Mouse (Mus musculus) G1E (cell line): ENCODE measurements around the gene Sim2. TPM values are rescaled to one million over a fixed set of nuclear protein-coding genes. Genes with fewer than 3 reads are reported as not detected.
A peak's percentile ranks its signal among the peaks of the same experiment; 100 is the strongest.

ENCODE experiments used
- ATAC-seq: 2 replicates; pipeline ENCODE4 v1.8.0; 2016; ENCODE audit warnings: mild to moderate bottlenecking; ENCODE audit not compliant: insufficient number of reproducible peaks, poor library complexity, low FRiP score, severe bottlenecking; ENCODE audit errors: extremely low read depth
- DNase-seq: peaks from one replicate; pipeline ENCODE4 v3.0.0; 2012; ENCODE audit warnings: low spot score
- H3K27me3 ChIP-seq: 2 replicates; pipeline ENCODE4 v1.6.1; 2012; ENCODE audit warnings: mild to moderate bottlenecking, low read length, inconsistent platforms; ENCODE audit not compliant: insufficient read depth
- H3K36me3 ChIP-seq: replicated peaks from 2 replicates; pipeline ENCODE3; 2012; ENCODE audit warnings: mild to moderate bottlenecking, inconsistent platforms
- H3K4me1 ChIP-seq: 2 replicates; pipeline ENCODE4 v1.6.1; 2012; ENCODE audit warnings: low read depth, low read length, inconsistent platforms, mixed read lengths; ENCODE audit not compliant: insufficient read depth
- H3K4me3 ChIP-seq: 2 replicates; pipeline ENCODE4 v1.5.1; 2012; ENCODE audit warnings: low read depth, mild to moderate bottlenecking, inconsistent platforms, low read length, moderate library complexity, mixed read lengths
- H3K9me3 ChIP-seq: replicated peaks from 2 replicates; pipeline ENCODE4 v1.6.1; 2012; ENCODE audit warnings: inconsistent platforms
- CTCF ChIP-seq: IDR thresholded peaks from 2 replicates; pipeline ENCODE4 v1.5.1; 2012; ENCODE audit warnings: low read depth, low read length, inconsistent platforms, mixed read lengths
- GATA1 ChIP-seq: IDR thresholded peaks from 2 replicates; pipeline ENCODE4 v1.6.1; 2012; ENCODE audit warnings: borderline replicate concordance, low read length, inconsistent platforms, mixed read lengths
- GATA2 ChIP-seq: IDR thresholded peaks from 2 replicates; pipeline ENCODE4 v1.6.1; 2012; ENCODE audit warnings: low read depth, low read length, inconsistent platforms, borderline replicate concordance
- POLR2AphosphoS5 ChIP-seq: IDR thresholded peaks from 2 replicates; pipeline ENCODE4 v1.6.1; 2012; ENCODE audit warnings: low read depth, low read length, inconsistent platforms; ENCODE audit not compliant: insufficient replicate concordance
- TAL1 ChIP-seq: conservative IDR thresholded peaks from 2 replicates; pipeline ENCODE4 v1.6.1; 2012; ENCODE audit warnings: low read depth, low read length, inconsistent platforms, mixed read lengths
- polyA plus RNA-seq: library from polyadenylated mRNA; stranded (reverse); fragments of >175 nt; gene quantifications from 2 replicates; pipeline ENCODE4 v1.2.3, GENCODE M21; 2012
- total RNA-seq, 2 experiments: library from RNA; stranded (forward) in 1 of 2; stranded (reverse) in 1 of 2; fragments of 200-1000 nt in 1 of 2; fragments of >200 nt in 1 of 2; fragmentation: Nextera tagmentation in 1 of 2; gene quantifications; 2 replicates each; pipeline ENCODE4 v1.2.3; 2014 to 2017

The Sim2 gene
- total and polyA plus RNA-seq, 3 experiments = not detected

GRCm38 (mm10) chr16:94150125-94151103, 65.7 kb downstream of the Sim2 start:
- H3K4me1 ChIP-seq = peaks cover 3% of the 10 kb centered on the region
- no peaks in the 10 kb centered on the region for H3K9me3 ChIP-seq
- TF ChIP-seq POLR2AphosphoS5 (peak; percentile 5; the same call in 1 of the 2 replicates), CTCF (no peak)
- H3K36me3 ChIP-seq = no peaks in the 10 kb centered on the region
- H3K27me3 ChIP-seq = peaks cover 6% of the 10 kb centered on the region; the same call in 1 of the 2 replicates
- H3K4me3 ChIP-seq = no peak overlapping the region
- ATAC-seq = peak; percentile 8; the same call in 1 of the 2 replicates
- no peak for DNase-seq

GRCm38 (mm10) chr16:94155041-94155653, 70.4 kb downstream of the Sim2 start:
- H3K4me1 ChIP-seq = peaks cover 3% of the 10 kb centered on the region
- TF ChIP-seq POLR2AphosphoS5 (no peak), GATA1 (no peak), TAL1 (no peak), CTCF (no peak), GATA2 (no peak)
- H3K36me3 ChIP-seq = no peaks in the 10 kb centered on the region
- H3K4me3 ChIP-seq = no peak overlapping the region
- peaks cover 9% of the 10 kb centered on the region for H3K27me3 ChIP-seq
- no peaks in the 10 kb centered on the region for H3K9me3 ChIP-seq
- no peak for DNase-seq
- ATAC-seq = no peak

GRCm38 (mm10) chr16:94157819-94158218, 73.1 kb downstream of the Sim2 start:
- H3K4me3 ChIP-seq = no peak overlapping the region
- ATAC-seq = no peak
- H3K27me3 ChIP-seq = peaks cover 14% of the 10 kb centered on the region
- DNase-seq = no peak
- H3K9me3 ChIP-seq = no peaks in the 10 kb centered on the region
- no peaks in the 10 kb centered on the region for H3K4me1 ChIP-seq
- TF ChIP-seq GATA1 (no peak), TAL1 (no peak), GATA2 (no peak), POLR2AphosphoS5 (no peak), CTCF (no peak)
- H3K36me3 ChIP-seq = no peaks in the 10 kb centered on the region

- TF ChIP-seq TAL1 (no peak), CTCF (no peak)
- ATAC-seq = no peak
Observed at GRCm38 (mm10) chr16:94162000-94162399, 77.3 kb downstream of the Sim2 start.

GRCm38 (mm10) chr16:94163051-94163450, 78.3 kb downstream of the Sim2 start:
- H3K9me3 ChIP-seq = no peaks in the 10 kb centered on the region
- H3K36me3 ChIP-seq = no peaks in the 10 kb centered on the region
- ATAC-seq = no peak
- H3K4me1 ChIP-seq = no peaks in the 10 kb centered on the region
- no peak for DNase-seq
- TF ChIP-seq GATA2 (no peak), GATA1 (no peak), CTCF (no peak), TAL1 (no peak)
- peaks cover 6% of the 10 kb centered on the region for H3K27me3 ChIP-seq
- no peak overlapping the region for H3K4me3 ChIP-seq

More at GRCm38 (mm10) chr16:94162000-94162399, 77.3 kb downstream of the Sim2 start:
- H3K27me3 ChIP-seq = peaks cover 6% of the 10 kb centered on the region
- H3K4me1 ChIP-seq = no peaks in the 10 kb centered on the region
- H3K9me3 ChIP-seq = no peaks in the 10 kb centered on the region
- H3K4me3 ChIP-seq = no peak overlapping the region
- H3K36me3 ChIP-seq = no peaks in the 10 kb centered on the region
- no peak for DNase-seq

- DNase-seq (no peak), ATAC-seq (no peak)
- Histone ChIP-seq H3K9me3 (no peaks in the 10 kb centered on the region), H3K27me3 (peaks cover 6% of the 10 kb centered on the region), H3K4me3 (no peak overlapping the region; the same call in 1 of the 2 replicates), H3K36me3 (no peaks in the 10 kb centered on the region), H3K4me1 (no peaks in the 10 kb centered on the region)
- TF ChIP-seq TAL1 (no peak), POLR2AphosphoS5 (no peak), GATA1 (no peak), GATA2 (no peak), CTCF (no peak)
Observed at GRCm38 (mm10) chr16:94164236-94164635, 79.5 kb downstream of the Sim2 start.
